Mouse (Mus musculus) retina, postnatal 7 days (tissue): Measurements from ENCODE around the gene Cox7c.
"Not testable (repeated sequence)": the region's sequence is repeated elsewhere in the genome, so short reads cannot be mapped to it uniquely, and the experiment has no call there.

Source experiments
- DNase-seq: peaks from one replicate; pipeline ENCODE4 v3.0.0-alpha.2; 2012; ENCODE audit warnings: low read depth, low spot score

Gene Cox7c

DNA sequence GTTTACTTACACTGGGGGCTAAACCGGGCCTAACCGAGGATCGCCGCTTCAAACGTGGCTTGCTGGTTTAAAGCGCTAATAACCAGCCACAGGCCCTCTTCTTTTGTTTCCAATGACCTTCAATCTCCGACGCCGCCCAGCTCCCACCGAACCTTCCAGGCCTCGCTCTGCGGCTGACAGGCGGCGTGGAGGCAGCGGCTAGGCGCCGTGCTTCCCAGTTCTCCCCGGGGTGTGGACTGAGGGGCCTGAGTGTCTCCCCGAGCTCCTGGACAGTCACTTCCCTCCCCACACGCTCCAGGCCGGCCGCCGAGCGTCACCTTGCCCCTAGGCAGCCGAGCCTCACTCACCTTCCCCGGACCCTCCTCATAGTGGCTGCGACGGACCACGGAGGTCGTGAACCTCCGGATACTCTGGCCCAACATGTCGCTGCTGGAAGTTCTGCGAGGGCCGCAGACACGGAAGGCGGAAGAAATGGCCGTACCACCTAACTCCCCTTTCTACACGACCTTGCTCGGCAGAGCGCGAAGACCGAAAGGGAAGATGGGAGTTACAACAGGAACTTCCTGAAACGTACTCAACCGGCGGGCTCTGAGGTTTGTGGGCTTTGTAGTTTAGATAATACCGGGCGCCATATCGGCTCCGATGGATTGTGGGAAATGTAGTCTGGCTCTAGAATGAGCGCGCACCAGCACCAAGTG, at the start of gene Cox7c:
TSS of gene Cox7c (minus strand) at position 651 of the 698 bp plus-strand sequence.
- peak; percentile 81 for DNase-seq

DNA sequence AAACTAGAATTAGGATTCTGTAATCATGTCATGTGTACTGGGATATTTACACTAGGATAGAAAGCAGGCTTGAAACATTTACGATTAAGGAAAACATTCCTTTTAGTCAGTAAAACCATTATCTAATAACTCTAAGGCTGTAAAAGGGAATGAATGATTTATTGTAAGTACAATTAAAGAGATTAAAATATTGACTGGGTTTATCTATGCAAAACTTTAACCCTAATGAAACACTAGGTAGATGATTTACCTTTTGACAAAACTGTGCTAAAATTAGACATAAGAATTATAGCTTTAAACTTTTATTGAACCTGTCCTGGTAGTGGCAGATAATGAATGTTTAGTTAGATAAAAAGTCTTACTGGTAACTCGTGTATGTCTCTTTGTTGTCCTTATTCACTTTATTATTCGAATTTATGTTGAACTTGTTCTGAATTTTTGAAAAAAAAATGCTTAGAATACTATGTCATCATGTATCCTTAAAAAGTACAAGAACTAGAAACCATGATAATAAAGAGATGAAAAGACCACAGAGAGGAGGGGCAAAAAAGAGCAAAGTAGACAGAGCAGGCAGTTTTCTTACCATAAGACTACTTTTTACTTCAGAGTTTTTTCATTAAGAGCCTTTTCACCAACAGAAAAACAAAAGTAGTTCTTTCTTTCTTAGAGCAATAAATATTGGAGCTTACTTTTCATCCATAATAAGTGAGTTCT, 21.5 kb upstream of the Cox7c start:
- no peak for DNase-seq

DNA sequence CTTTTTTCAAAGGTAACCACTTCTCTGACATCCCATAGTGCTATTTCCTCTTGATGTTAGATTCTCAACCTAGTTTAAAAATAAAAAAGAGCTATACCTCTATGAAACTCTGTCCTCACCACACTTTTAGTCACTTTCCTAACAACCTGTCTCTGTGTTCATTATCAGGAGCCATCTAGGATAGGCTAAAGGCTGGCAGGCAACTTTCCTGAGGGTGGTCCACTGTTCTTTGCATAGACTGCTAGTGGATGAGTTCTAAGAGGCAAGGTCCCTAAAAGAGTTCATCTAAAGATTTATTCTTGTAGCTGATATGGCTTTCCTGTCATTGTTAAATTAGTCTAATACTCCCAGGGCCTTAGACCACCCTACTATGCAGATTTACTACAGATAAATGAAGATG, 20.8 kb upstream of the Cox7c start:
- no peak for DNase-seq

DNA sequence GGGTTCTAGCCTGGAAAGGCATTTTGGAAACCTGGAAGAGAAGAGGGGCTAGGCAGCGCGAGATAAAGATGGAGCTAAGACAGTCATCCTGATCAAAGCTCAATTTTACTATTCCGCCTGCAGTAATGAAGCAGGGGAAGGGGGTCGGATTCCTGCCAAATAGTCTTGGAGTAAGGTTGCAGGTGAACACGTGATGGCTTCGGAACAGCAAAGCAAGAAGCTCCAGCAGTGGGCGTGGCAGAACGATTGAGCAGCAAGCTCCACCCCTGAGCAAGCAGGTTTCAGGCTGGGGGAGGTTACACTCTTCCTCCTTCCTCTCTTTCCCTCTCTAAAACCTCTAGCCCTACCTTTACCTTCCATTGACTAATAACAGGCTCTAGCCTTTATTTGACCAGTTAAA, 7.4 kb upstream of the Cox7c start:
- DNase-seq, result not testable (repeated sequence)

DNA sequence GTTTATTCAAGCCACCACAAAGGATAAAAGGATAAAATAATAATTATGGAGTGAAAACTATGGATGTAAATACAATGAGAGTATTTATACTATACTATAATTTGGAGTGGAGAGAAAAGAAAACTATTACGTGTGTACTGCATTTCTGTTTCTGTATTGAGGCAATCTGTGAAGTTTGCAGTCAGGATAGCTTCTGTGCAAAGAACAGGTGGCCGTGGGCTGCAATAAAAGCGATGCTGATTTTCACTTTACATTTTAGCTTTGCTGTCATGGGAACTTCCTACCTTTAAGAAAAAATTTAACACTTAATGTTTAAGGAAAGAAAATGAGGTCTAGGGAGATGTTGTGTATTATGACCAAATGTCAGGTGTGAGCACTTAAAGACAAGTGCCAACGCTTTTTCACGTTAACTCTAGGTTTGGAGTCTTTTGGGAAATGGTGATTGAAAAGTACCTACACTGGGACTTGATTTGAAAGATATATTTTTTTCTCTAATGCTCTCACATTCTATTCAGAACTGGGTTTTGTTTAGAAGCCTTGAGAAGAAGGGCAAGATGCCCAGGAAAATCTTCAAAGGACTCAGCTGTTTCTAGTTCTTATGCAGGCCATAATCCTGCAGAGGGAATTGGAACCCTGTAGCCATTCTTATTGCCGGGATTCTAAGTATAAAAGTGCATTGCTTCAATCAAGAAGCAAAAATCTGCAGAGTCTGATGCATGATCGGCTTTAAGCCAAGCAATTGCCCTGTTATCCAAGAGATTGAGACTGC, 41.6 kb downstream of the Cox7c start:
- DNase-seq, result no peak
